Mouse (Mus musculus): ENCODE data around the gene 1700023F06Rik. TPM values are rescaled to one million over a fixed set of nuclear protein-coding genes. Genes with fewer than 3 reads are reported as not detected.

1700023F06Rik gene
- polyA plus RNA-seq, 1 experiment from 2014 or later = 2.3 TPM

DNA sequence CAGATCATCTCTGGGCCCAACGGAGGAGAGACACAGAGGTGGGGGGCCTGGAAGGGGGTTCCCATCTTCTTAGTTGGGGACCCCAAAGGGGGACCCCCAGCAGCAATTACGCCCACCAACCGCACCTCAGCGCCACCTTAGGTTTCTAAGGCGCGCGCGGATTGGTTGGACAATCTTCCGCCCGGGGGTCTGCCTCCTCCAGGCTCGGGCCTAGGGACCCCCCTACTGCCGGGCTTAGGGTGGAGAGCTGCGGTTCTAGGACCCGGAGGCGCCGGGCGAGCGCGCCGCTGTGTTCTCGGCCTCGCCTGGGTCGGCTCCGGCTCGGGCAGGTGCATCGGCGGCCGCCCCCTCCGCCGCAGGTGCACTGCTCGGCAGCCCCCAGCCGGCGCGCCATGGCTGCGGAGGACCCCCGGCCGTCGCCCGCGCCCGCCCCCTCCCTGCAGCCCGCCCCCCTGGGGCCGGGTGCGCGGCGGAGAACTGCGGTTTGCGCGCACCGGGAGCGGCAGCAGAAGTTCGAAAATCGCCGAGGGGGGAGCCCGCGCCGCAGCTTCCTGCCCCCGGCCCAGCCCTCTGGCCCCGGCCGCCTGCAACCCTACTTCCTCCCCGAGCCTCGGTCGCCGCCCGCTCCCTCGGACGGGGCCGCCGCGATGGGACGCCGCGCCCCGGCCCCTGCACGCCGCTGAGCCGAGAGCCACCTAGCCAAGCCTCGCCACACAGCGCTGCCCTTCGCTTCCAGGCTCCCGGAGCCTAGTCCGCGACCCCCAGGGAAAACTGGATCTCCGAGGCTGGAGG, 37.7 kb downstream of the 1700023F06Rik start, which contains the start of gene Fmnl1:
Gene Fmnl1 (plus strand): TSS at position 614 of the 792 bp plus-strand sequence.
- Histone ChIP-seq H3K27me3 (no peaks in the 10 kb centered on the region), H3K9me3 (no peaks in the 10 kb centered on the region), H3K36me3 (no peaks in the 10 kb centered on the region), H3K4me3 (peak within 1 kb of the TSS; percentile 67), H3K4me2 (peak within 1 kb of the TSS; percentile 76), H3K27ac (replicated peaks) (peak within 1 kb of the TSS; percentile 70), H3K9ac (peak within 1 kb of the TSS; percentile 74), H3K4me1 (replicated peaks) (peaks cover 51% of the 10 kb centered on the region)
- peak; percentile 86 for ATAC-seq (ENCODE audit: low FRiP score, low read depth)
- 1% methylated on average over 60 of the region's 84 CpGs for WGBS

DNA sequence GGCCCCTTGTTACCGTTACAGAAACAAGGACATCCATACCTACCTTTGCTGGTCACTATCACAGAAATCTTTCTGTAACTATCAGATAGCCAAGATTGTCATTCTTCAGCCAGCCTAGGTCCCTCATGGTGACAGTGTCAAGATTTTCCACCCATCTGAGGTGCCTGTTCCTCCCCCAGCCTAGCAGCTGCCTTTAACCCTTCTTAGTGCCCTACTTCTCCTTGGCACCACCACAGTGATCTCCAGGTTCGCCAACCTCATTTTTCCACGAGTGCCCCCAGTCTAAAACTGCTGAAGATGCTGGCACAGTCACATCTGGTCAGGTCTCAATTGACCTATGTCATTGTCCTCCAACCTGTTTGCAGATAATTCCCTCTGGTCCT, 38.3 kb downstream of the 1700023F06Rik start:
- peak; percentile 5; the same call in 1 of the 2 replicates for ATAC-seq (ENCODE audit: low FRiP score, low read depth)
- Histone ChIP-seq H3K27ac (replicated peaks) (peak overlapping the region; percentile 70), H3K4me2 (peak overlapping the region; percentile 76), H3K4me3 (peak overlapping the region; percentile 67), H3K27me3 (no peaks in the 10 kb centered on the region), H3K9ac (peak overlapping the region; percentile 74), H3K4me1 (replicated peaks) (peaks cover 50% of the 10 kb centered on the region), H3K36me3 (no peaks in the 10 kb centered on the region), H3K9me3 (no peaks in the 10 kb centered on the region)
- 38% methylated on average over 3 of the region's 3 CpGs for WGBS

DNA sequence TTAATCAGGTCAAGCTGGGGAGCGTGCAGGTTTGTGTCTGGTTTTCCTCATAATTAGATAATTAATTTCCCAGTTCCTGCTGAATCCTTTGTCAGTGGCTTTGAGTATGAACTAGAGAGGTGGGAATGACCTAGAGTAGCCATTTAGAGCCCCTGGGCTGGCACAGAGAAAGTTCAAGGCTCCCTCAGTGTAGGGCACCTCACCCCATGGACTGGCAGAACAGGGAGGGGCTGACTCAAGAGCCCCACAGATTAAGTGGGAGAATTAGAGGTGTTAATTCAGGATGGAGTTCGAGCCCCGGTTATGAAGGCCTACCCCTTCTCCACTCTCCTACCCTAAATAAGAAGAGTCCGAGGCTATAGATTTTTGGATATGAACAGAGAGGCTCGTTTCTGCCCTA, 38.7 kb downstream of the 1700023F06Rik start:
- no peaks in the 10 kb centered on the region for H3K36me3 ChIP-seq
- peak overlapping the region; percentile 74; the same call in 1 of the 2 replicates for H3K9ac ChIP-seq
- no peak for ATAC-seq (ENCODE audit: low FRiP score, low read depth)
- no peaks in the 10 kb centered on the region for H3K9me3 ChIP-seq
- H3K4me2 ChIP-seq = peak overlapping the region; percentile 76
- peak overlapping the region; percentile 70 for H3K27ac ChIP-seq (replicated peaks)
- peak overlapping the region; percentile 67 for H3K4me3 ChIP-seq
- H3K27me3 ChIP-seq = no peaks in the 10 kb centered on the region
- peaks cover 45% of the 10 kb centered on the region for H3K4me1 ChIP-seq (replicated peaks)
- WGBS = 89% methylated on average over 5 of the region's 5 CpGs

DNA sequence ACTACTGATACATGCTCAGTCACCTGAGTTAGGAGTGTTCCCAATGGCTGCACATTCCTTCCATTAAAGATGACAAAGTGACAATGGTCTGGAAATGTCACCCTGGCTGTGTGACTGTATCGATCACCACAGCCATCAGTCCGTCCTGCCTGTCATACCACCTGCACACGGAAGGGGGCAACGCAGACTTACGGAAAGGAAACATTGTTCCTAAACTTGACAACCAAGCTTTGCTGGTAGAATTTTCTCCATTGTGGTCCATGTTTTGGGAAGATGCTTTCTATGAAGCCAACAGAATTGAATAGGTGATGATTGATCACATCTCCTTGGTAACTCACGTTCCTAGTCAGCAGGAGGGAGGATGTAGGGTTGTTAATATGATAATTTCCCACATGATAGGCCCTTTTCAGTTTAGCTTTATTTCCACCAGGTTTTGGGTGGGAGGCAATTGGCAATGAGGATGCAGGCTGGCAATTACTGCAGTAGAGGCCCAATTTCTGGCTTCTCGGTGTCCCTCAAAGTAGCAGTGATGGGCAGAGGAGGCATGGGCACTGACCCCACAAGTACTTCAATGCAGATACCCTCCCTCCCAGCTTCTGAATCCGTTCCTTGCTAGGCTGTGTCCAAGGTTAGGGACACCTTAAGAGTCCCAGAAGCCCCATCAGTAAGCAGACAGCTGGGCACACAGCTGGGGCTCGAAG, 39.5 kb downstream of the 1700023F06Rik start:
- ATAC-seq (ENCODE audit: low FRiP score, low read depth) = no peak
- H3K4me3 ChIP-seq = no peak overlapping the region
- H3K9ac ChIP-seq = no peak overlapping the region
- 20% methylated on average over 9 of the region's 9 CpGs for WGBS
- no peaks in the 10 kb centered on the region for H3K36me3 ChIP-seq
- peaks cover 40% of the 10 kb centered on the region for H3K4me1 ChIP-seq (replicated peaks)
- H3K27ac ChIP-seq (replicated peaks) = peak overlapping the region; percentile 50
- H3K9me3 ChIP-seq = no peaks in the 10 kb centered on the region
- H3K4me2 ChIP-seq = no peak overlapping the region
- no peaks in the 10 kb centered on the region for H3K27me3 ChIP-seq

DNA sequence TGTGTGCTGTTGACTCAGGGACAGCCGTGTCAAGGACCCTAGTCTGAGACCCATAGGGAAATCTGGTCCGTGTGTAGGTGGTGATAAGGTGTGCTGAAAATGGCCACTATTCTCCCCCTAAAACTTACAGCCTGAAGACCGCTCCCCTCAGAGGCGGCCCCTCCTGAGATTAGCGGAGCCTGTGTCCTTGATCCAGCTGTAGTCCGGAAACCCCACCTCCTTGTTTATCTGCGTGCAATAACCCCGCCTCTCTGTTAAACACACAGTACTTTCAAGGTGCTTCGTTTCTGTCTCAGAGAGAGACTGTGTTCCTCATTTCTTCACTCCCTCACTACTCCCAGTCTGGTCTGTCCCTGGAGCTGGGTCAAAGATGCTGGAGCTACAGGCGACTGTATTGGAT, 44.0 kb downstream of the 1700023F06Rik start:
- Histone ChIP-seq H3K27ac (replicated peaks) (no peak overlapping the region), H3K4me3 (no peak overlapping the region), H3K36me3 (no peaks in the 10 kb centered on the region), H3K9ac (no peak overlapping the region), H3K4me2 (no peak overlapping the region), H3K9me3 (no peaks in the 10 kb centered on the region), H3K27me3 (no peaks in the 10 kb centered on the region), H3K4me1 (replicated peaks) (peaks cover 7% of the 10 kb centered on the region)
- 38% methylated on average over 10 of the region's 10 CpGs for WGBS
- no peak for ATAC-seq (ENCODE audit: low FRiP score, low read depth)

DNA sequence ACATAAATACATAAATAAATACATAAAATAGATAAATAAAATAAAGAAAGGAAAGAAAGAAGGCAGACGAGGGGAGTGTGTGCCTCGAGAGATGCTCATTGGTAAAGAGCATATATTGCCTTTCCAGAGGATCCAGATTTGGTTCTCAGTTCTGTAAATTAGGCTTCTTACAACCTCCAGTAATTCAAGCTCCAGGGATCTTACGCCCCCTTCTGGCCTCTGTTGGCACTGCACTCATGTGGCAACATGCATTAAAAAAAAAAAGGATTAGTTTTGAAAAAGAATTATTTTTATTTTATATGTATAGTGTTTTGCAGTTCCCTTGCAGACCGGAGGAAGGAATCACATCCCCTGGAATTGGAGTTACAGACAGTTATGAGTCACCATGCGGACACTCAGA, 46.2 kb downstream of the 1700023F06Rik start:
- Histone ChIP-seq H3K9ac (no peak overlapping the region), H3K27me3 (no peaks in the 10 kb centered on the region), H3K27ac (replicated peaks) (no peak overlapping the region), H3K9me3 (no peaks in the 10 kb centered on the region), H3K4me2 (no peak overlapping the region), H3K4me1 (replicated peaks) (peaks cover 11% of the 10 kb centered on the region; the same call in 1 of the 2 replicates), H3K4me3 (no peak overlapping the region), H3K36me3 (no peaks in the 10 kb centered on the region)
- 91% methylated on average over 5 of the region's 5 CpGs for WGBS
- ATAC-seq (ENCODE audit: low FRiP score, low read depth) = no peak

DNA sequence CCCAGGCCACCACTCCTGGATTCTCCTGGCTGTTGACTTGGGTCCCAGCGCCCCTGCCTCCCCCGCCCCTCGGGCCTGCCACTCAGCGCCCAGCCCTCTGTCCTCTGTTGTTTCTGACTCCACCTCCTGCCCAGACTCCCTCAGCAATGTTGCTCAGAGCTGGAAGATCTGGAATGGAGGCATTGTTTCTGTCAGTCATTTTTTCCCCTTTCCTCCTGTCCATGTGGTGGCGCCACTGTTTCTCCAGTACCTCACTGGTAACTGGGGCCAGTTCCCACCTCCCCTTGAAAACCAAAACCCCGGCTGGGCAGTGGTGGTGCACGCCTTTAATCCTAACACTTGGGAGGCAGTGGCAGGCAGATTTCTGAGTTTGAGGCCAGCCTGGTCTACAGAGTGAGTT, 46.9 kb downstream of the 1700023F06Rik start:
- 74% methylated on average over 7 of the region's 7 CpGs for WGBS
- Histone ChIP-seq H3K4me3 (no peak overlapping the region), H3K27me3 (no peaks in the 10 kb centered on the region)

DNA sequence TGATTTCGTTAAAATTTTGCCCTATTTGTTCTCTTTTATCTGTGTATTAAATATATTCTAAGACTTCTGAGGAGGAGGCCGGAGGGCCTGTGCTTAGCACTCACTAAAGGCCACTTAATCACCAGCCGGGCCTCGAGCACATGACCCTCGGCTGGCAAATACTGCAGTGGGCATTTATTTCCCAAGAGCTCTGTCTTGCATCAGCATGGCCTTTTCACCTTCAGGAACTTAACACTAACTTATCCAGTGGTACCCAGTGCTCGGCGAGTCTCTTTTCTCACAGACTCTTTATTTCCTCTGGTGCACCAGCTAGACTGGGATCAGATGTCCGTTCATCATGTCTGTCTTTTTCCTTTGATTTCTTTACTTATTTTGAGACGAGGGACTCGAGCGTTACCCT, 47.6 kb downstream of the 1700023F06Rik start:
- H3K9me3 ChIP-seq = no peaks in the 10 kb centered on the region
- H3K27me3 ChIP-seq = no peaks in the 10 kb centered on the region
- no peak overlapping the region for H3K9ac ChIP-seq
- H3K4me1 ChIP-seq (replicated peaks) = peaks cover 11% of the 10 kb centered on the region; the same call in 1 of the 2 replicates
- H3K4me2 ChIP-seq = no peak overlapping the region
- H3K4me3 ChIP-seq = no peak overlapping the region
- no peaks in the 10 kb centered on the region for H3K36me3 ChIP-seq
- ATAC-seq (ENCODE audit: low FRiP score, low read depth) = no peak
- H3K27ac ChIP-seq (replicated peaks) = no peak overlapping the region
- 94% methylated on average over 11 of the region's 11 CpGs for WGBS

More for the DNA sequence above, 46.9 kb downstream of the 1700023F06Rik start:
- no peaks in the 10 kb centered on the region for H3K9me3 ChIP-seq
- H3K9ac ChIP-seq = no peak overlapping the region
- no peak overlapping the region for H3K27ac ChIP-seq (replicated peaks)
- peaks cover 11% of the 10 kb centered on the region; the same call in 1 of the 2 replicates for H3K4me1 ChIP-seq (replicated peaks)
- ATAC-seq (ENCODE audit: low FRiP score, low read depth) = no peak
- H3K4me2 ChIP-seq = no peak overlapping the region
- H3K36me3 ChIP-seq = no peaks in the 10 kb centered on the region

DNA sequence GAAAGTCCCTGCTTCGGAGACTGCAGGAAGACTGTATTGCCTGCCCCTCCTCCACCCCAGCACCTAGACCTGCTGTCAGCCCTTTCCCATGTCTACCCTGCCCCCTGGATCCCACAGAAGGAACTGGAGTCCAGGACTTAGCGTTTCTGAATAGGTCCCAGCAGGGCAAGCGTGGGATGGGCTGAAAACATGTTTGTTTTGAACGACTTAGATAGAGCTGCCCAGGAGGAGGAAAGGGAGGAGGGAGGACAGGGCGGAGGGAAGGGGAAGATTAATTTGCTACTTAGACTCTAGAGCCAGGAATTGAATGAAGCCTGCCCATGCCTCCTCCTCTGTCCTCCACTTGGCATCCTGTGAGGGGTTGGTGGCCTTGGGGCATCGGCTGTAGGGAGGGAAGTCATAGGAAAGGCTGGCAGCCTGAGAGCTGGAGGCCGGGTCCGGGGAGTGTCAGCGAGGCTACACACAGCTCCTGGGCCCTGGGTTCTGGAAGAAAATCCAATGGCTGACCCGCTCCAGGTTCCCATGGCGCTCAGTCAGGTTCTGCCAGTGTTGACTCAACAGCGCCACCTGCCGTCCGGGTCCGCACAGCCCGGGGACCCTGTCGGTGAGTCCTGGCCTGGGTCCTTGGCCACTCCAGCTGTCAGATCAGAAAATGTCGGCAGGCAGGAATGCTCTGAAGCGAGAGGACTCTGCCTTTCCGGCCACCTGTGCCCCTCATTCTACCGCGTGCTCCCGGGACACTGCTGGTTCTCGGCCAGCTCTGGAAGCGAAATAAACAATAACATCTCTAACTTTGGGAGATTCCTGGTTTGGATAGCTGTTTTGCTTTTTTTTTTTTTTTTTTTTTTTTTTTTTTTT, 49.5 kb downstream of the 1700023F06Rik start:
- H3K27ac ChIP-seq (replicated peaks) = peak overlapping the region; percentile 65

DNA sequence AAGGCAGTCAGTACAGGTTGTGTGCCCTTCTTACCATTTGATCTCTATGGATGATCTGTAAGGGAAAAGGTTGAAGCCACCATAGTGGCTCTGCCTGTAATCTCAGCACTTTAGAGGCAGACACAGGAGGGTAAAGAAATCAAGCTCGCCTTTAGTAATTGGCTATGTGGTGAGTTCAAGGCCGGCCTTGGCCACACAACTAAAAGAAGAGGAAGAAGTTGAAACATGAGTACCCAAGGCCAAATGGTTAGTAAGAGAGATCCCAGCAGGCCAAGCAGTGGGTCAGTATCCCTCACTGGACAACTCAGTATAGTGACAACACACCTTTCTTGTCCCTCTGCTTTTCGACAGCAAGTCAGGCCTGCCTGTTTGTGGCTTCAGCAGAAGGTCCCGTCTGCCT, 58.6 kb downstream of the 1700023F06Rik start:
- no peak for ATAC-seq (ENCODE audit: low FRiP score, low read depth)
- 97% methylated on average over 4 of the region's 4 CpGs for WGBS
- H3K27ac ChIP-seq (replicated peaks) = no peak overlapping the region
- H3K4me1 ChIP-seq (replicated peaks) = no peaks in the 10 kb centered on the region
- H3K4me3 ChIP-seq = no peak overlapping the region
- no peak overlapping the region for H3K9ac ChIP-seq
- no peak overlapping the region for H3K4me2 ChIP-seq
- H3K9me3 ChIP-seq = no peaks in the 10 kb centered on the region
- no peaks in the 10 kb centered on the region for H3K36me3 ChIP-seq
- H3K27me3 ChIP-seq = no peaks in the 10 kb centered on the region

More for the DNA sequence above, 49.5 kb downstream of the 1700023F06Rik start:
- Histone ChIP-seq H3K36me3 (no peaks in the 10 kb centered on the region), H3K4me3 (peak overlapping the region; percentile 9), H3K4me2 (peak overlapping the region; percentile 52), H3K27me3 (no peaks in the 10 kb centered on the region), H3K4me1 (replicated peaks) (peaks cover 11% of the 10 kb centered on the region; the same call in 1 of the 2 replicates), H3K9me3 (no peaks in the 10 kb centered on the region), H3K9ac (no peak overlapping the region)
- WGBS = 2% methylated on average over 25 of the region's 25 CpGs
- peak; percentile 94 for ATAC-seq (ENCODE audit: low FRiP score, low read depth)
